Mouse (Mus musculus) brain, embryonic 18.5 days (tissue): ENCODE measurements at regions not wholly inside any gene's neighbourhood (a gene's known extent, or its start where the extent isn't known, plus 50 kb on each side); places are given as distances from the start of the nearest gene placed in this dataset.
"Not testable (repeated sequence)": the region's sequence is repeated elsewhere in the genome, so short reads cannot be mapped to it uniquely, and the experiment has no call there.

Source experiments
- DNase-seq: peaks from one replicate; pipeline ENCODE4 v3.0.0-alpha.2; 2012; ENCODE audit warnings: low read depth, low spot score

- no peak for DNase-seq
Observed at GRCm38 (mm10) chr17:91466822-91467221, 374.0 kb upstream of the Nrxn1 start.

GRCm38 (mm10) chr17:91451711-91452110 is 358.8 kb upstream of the Nrxn1 start:
- DNase-seq = peak; percentile 45

GRCm38 (mm10) chr17:91431780-91432720 is 339.2 kb upstream of the Nrxn1 start:
- not testable (repeated sequence) for DNase-seq

DNA sequence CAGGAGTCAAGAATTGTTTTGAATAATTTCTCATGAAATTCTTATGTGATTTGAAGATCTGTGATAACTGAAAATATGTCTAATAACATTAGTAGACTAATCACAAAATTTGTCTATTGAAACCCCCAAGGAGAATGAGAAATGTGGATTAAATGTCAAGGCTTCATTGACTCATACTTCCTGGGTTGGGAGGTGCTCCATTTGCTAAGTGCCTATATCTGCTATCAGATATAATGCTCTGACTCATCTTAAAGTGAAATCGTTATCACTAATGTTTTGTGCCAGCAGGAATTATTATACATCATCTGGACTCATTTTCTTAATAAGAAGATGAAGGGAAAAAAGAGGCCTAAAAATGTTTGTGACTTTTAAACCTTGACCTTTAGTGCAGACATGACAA is 337.5 kb upstream of the Nrxn1 start:
- no peak for DNase-seq

DNA sequence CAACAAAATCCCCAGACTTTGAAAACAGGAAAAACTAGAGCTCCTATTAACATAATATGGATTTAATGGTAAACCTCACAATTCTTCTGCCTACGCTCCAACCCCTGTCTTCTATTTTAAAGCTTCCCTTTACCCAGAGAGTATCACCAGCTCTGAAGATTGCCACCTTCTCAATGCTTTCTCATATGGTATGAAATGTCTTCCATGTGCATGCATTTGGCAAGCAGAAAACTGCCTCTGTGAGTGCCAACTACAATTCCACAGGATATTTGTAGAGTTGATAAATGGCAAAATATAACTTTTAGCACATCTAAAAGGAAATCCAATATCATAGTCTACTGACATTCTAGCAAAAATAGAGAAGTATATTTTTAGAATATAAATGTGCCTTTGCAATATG is 332.2 kb upstream of the Nrxn1 start:
- DNase-seq = no peak

- DNase-seq = no peak
Observed at GRCm38 (mm10) chr17:91418582-91418981, 325.7 kb upstream of the Nrxn1 start.

DNA sequence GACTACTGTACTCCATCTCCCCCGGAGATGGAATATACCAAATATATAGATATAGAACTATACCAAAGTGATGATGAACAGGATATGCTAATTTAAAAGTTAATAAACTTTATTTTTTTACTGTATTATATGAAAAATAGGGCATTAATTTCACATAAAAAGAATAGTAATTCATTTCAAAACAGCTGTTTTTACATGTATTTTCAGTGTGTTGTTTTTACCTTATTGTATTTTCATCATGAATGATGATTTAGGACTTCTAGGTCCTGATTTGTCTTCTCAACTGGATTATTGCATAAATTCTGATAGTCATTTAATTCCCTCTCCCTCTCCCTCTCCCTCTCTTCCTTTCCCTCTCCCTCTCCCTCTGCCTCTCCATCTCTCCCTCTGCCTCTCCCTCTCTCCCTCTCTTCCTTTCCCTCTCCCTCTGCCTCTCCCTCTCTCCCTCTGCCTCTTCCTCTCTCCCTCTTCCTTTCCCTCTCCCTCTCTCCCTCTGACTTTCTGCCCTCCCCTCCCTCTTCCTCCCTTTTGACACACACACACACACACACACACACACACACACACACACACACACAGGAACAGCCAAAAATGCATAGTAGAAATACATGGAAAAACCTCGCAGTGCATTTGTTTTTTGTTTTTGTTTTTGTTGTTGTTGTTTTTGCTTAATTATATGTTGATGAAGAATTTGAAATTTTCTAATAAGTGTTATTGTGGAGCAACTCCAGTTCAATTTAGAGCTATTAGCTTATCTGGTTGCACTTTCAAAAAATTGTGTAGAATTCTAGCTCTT is 298.3 kb upstream of the Nrxn1 start:
- no peak for DNase-seq

DNA sequence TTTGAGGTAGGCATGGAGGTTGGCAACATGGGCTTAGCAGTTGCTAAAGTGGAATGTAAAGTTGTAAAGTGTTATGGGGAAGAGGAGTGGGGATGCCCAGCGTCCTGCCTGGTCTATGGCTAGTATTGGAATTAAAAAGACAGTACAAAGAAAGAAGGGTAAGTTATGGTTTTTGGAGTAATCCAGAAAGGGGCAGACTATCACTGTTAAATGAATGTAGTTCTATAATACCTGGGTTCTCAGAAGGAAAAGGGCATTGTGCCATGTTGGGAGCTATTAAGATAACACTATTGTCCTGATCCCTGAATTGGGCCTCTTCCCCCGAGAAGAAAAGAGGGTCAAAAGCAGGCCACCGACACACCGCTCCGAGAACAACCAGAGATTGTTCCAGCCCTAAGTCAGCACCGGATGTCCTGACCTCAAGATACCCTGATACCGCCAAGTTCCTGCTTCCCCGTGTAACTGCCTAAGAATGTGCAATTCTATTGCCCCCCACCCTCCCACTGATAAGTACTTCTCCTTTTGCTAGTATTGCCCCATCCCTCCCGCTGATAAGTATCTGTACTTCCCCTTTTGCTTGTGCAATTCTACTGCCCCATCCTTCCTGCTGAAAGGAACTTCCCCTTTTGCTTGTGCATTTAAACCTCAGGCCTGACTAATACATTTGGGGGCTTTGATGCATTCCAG is 297.2 kb upstream of the Nrxn1 start:
- DNase-seq = not testable (repeated sequence)

GRCm38 (mm10) chr17:91388521-91388920 is 295.6 kb upstream of the Nrxn1 start:
- DNase-seq = no peak

GRCm38 (mm10) chr17:91388039-91388438 is 295.2 kb upstream of the Nrxn1 start:
- no peak for DNase-seq

- no peak for DNase-seq
Observed at GRCm38 (mm10) chr17:91385949-91386348, 293.1 kb upstream of the Nrxn1 start.

GRCm38 (mm10) chr17:91368156-91368555 is 275.3 kb upstream of the Nrxn1 start:
- DNase-seq = no peak

DNA sequence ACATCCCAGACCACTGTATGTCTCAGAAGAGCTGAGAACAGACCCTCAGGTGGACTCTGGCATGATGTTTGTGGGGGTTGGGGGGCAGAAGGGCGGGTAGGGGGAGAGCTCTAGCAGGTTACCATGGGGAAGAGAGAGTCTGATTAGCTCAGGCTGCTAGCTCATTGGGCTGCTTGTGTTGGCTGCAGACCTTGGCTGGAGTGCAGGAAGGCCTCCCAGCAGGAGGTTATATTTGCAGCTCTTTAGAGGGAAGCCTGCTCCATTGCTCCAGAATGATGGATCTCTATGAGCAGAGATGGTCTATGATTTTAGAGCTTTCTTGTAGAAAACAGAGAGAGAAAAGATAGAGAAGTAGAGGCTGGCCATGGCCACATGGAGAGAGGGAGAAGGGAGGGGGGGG is 268.4 kb upstream of the Nrxn1 start:
- DNase-seq = no peak

GRCm38 (mm10) chr17:91352107-91352506 is 259.2 kb upstream of the Nrxn1 start:
- no peak for DNase-seq

DNA sequence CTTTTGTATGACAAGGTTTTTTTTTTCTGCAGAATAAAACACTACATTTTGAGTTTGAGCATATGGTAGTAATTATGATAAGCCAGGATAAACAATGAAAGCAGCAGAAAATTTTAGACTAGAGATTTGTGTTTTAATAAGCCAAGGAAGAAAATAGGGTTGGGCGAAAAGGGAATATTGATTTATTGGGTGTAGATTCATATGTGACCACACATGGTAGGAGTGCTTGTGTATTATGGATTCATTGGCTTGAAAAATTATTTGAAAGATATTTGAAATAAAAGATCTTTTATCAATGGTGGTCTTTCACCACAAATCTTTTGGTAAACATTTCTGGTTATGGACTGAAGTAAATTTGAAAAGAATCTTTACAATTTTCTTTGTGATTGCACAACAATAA is 244.0 kb upstream of the Nrxn1 start:
- DNase-seq = no peak

GRCm38 (mm10) chr17:91333790-91334189 is 240.9 kb upstream of the Nrxn1 start:
- DNase-seq = no peak

DNA sequence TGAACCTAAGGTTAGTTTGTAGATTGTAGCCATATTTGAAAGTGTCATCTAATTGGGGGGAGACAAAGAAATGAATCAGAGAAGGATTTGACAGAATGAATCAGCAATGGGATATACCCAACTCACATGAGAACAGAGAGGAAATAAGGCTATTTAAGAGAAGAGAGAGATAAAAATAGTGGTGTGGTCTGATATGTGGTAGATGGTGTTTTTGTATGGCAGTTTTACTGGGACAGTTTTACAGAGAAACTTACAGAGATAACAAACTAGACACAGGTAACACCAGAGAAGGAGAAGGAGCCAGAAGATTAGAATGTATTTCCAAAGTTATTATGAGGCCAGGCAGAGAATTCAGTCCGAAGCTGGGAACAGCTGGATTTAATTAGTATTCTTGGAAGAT is 240.3 kb upstream of the Nrxn1 start:
- no peak for DNase-seq

DNA sequence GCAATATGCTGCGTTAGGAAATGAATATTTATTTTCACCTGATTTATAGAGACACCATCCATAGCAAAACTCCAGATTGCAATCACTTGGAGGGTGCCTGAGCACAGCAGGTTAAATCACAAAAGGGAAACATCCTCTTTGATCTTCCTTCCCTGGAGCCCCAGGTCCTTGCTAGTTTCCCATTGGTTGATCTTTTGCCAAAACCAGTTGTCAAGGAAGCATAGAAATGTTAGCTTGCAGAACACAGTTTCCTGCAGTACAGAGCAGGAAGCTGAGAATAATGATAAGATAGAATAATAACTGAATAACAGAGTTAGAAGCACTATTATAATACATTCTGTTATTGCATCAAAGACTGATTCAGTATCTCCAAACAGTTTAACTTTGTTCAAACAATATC is 231.5 kb upstream of the Nrxn1 start:
- peak; percentile 4 for DNase-seq

DNA sequence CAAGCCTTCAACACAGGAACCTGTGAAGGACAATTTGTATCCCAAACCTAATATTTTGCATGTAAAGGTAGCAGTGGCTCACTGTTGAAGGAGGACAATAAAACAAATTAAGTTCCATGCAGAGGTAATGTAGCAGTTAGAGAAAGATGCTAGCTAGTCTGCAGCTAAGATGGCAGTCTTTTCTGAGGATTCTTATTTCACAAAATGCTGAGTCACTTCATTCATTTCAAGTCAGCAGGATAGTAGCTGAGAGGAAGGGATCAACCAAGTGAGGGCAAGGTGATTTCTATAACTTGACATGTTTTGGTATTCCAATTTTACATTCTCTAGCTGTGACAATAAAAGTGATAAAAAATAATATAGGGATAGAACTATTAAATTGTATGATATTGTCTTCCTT is 194.0 kb upstream of the Nrxn1 start:
- DNase-seq = no peak

- no peak for DNase-seq
Observed at GRCm38 (mm10) chr17:91274378-91274777, 181.5 kb upstream of the Nrxn1 start.

- DNase-seq = no peak
Observed at GRCm38 (mm10) chr17:91238719-91239118, 145.8 kb upstream of the Nrxn1 start.

GRCm38 (mm10) chr17:91236653-91237052 is 143.8 kb upstream of the Nrxn1 start:
- not testable (repeated sequence) for DNase-seq
